Mouse (Mus musculus): ENCODE results near the gene Mpp3.

GRCm38 (mm10) chr11:102021196-102021595 is 7.1 kb downstream of the Mpp3 start:
- TF ChIP-seq CTCF (IDR thresholded peaks at IDR 0.05; ENCODE audit: low read depth, low read length): no peak
- no peak for TF ChIP-seq POLR2AphosphoS5 (IDR thresholded peaks at IDR 0.05; ENCODE audit: insufficient replicate concordance, low read depth, low read length)
- TF ChIP-seq GATA2 (IDR thresholded peaks at IDR 0.05; ENCODE audit: borderline replicate concordance, low read depth, low read length): no peak
- TF ChIP-seq GATA1 (IDR thresholded peaks at IDR 0.05; ENCODE audit: borderline replicate concordance, low read length): no peak
